In the genomic region with DNA sequence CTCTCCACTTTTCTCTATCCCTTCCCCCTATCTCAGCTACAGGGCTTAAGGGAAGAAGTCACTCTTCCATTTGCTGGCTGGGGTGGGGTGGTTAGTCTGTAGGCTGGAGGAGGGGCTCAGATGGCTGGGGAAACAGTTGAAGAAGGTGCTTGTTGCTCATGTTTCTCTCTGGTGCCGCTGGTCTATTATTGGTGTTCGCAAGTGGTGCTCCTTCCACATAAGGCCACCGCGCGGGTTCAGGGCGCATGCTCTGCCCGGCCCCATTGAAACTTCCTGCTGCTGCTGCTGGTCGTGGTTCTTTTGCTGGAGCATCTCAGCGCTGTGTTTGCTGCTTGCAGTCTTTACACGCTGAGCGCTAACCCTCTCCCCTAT, we compare ENCODE assay signal across 7 mouse cellular contexts. TPM values are rescaled to one million over a fixed set of nuclear protein-coding genes. Genes with fewer than 3 reads are reported as not detected.
A peak's percentile ranks its signal among the peaks of the same experiment; 100 is the strongest.
DNase-seq lines count a peak whose midpoint lies in the region; ATAC-seq and TF ChIP-seq lines count a peak whose summit lies in the region.

No protein-coding gene starts in this region.

- peak overlapping the region; percentile 58 for H3K4me3 ChIP-seq in cortical plate, adult 2 months (ENCODE audit: insufficient read depth, low read length)

- intact Hi-C loops in gastrocnemius, postnatal 14 days (cut with DNase I; ENCODE audit: low total_unique reads): loop anchor here (10.0 kb wide), 1 partner anchor 74 kb away; no protein-coding TSS in a partner anchor
- intact Hi-C loops in left cerebral cortex, postnatal 10 days (cut with DNase I): loop anchor here (5.0 kb wide), 1 partner anchor 96 kb away; no protein-coding TSS in a partner anchor

- ATAC-seq in inflammation-experienced regulatory T-cells, adult 6 months: peak; percentile 77
- ATAC-seq in megakaryocyte-erythroid progenitor cell, adult 5-6 weeks (replicated peaks; ENCODE audit: low FRiP score, low TSS enrichment, poor library complexity, severe bottlenecking): peak; percentile 79

- DNase-seq in adrenal gland, adult 18-20 months (ENCODE audit: low spot score in 2 of 2): peak; percentile 79 to 80
- peak; percentile 80 for DNase-seq in gastrocnemius, postnatal 14 days
- DNase-seq in left cerebral cortex, postnatal 10 days (ENCODE audit: extremely low spot score in 1 of 2, low spot score in 2 of 2): peak; percentile 76 to 87
- peak; percentile 69 for DNase-seq in right cerebral cortex, postnatal 4 days

- peak; percentile 72 for TF ChIP-seq POLR2A in cortical plate, adult 2 months (IDR thresholded peaks at IDR 0.05; ENCODE audit: extremely low read depth, insufficient read depth, low read length)

- TF ChIP-seq CTCF in cortical plate, adult 2 months (IDR thresholded peaks at IDR 0.05; ENCODE audit: extremely low read depth, insufficient read depth, low read length): no peak

- H3K27ac ChIP-seq in cortical plate, adult 2 months (ENCODE audit: insufficient read depth, low read length): peak overlapping the region; percentile 86; the same call in 1 of the 2 replicates

- peaks cover 2% of the 10 kb centered on the region; the same call in 1 of the 2 replicates for H3K4me1 ChIP-seq in cortical plate, adult 2 months (ENCODE audit: control insufficient read depth, insufficient read depth, low read length)

RNA-seq across cellular contexts. Expression of a gene that starts 1.1 kb away (rescaled TPM):
- total RNA-seq in adrenal gland, adult 18-20 months (2021): 10 to 100 TPM; 23.1 to 24.2 TPM
- polyA plus RNA-seq in cortical plate, adult 2 months (2012; rRNA removed): 14.0 and 14.8 TPM in 2 replicates
- total RNA-seq in gastrocnemius, postnatal 14 days (2021): 10 to 100 TPM; 12.4 to 12.6 TPM
- polyA plus RNA-seq in inflammation-experienced regulatory T-cells, adult 6 months (2017; shearing (Covaris generic)): 10 to 100 TPM; 22.5 to 31.6 (median 30.1) TPM
- 10 to 100 TPM; 36.6 to 38.0 TPM for total RNA-seq in left cerebral cortex, postnatal 10 days (2021)
- 21.4 and 24.5 TPM in 2 replicates for total RNA-seq in megakaryocyte-erythroid progenitor cell, adult 5-6 weeks (2014; fragmentation: Nextera tagmentation)
- total RNA-seq in megakaryocyte-erythroid progenitor cell, adult 5-6 weeks (2017): 25.9 and 50.3 TPM in 2 replicates

RNA-seq across cellular contexts. Expression of a gene that starts 1.5 kb away (rescaled TPM):
- total RNA-seq in adrenal gland, adult 18-20 months (2021): 10 to 100 TPM; 28.7 to 55.4 TPM
- polyA plus RNA-seq in cortical plate, adult 2 months (2012; rRNA removed): 61.6 and 65.2 TPM in 2 replicates
- 100 to 1,000 TPM; 107 to 112 TPM for total RNA-seq in gastrocnemius, postnatal 14 days (2021)
- 10 to 100 TPM; 30.3 to 51.0 (median 45.9) TPM for polyA plus RNA-seq in inflammation-experienced regulatory T-cells, adult 6 months (2017; shearing (Covaris generic))
- total RNA-seq in left cerebral cortex, postnatal 10 days (2021): 10 to 100 TPM; 24.7 to 24.8 TPM
- total RNA-seq in megakaryocyte-erythroid progenitor cell, adult 5-6 weeks (2014; fragmentation: Nextera tagmentation): 10.9 and 15.9 TPM in 2 replicates
- total RNA-seq in megakaryocyte-erythroid progenitor cell, adult 5-6 weeks (2017): 36.3 and 43.2 TPM in 2 replicates

Comparison
In these comparisons a context has a peak if more than half of its experiments do, and no peak if none do; other contexts are left out.
1. Peak in every context shown above with its lines: DNase-seq, ATAC-seq, H3K4me3 ChIP-seq and H3K27ac ChIP-seq.